Mouse (Mus musculus) limb, embryonic 10.5 days (tissue): ENCODE data around the gene Il1rn. TPM values are rescaled to one million over a fixed set of nuclear protein-coding genes. Genes with fewer than 3 reads are reported as not detected.
A peak's percentile ranks its signal among the peaks of the same experiment; 100 is the strongest.

Experiments used
- DNase-seq: peaks from one replicate; pipeline ENCODE4 v3.0.0-alpha.2; 2017; ENCODE audit warnings: low spot score
- H3K27ac ChIP-seq: fragments of 300-500 bp; sonication (generic); 2 replicates; pipeline ENCODE4 v1.5.1; 2016; ENCODE audit warnings: mild to moderate bottlenecking
- H3K27me3 ChIP-seq: fragments of 300-500 bp; sonication (generic); 2 replicates; pipeline ENCODE4 v1.6.1; 2016; ENCODE audit warnings: low read depth, mild to moderate bottlenecking; ENCODE audit not compliant: poor library complexity, severe bottlenecking
- H3K36me3 ChIP-seq: fragments of 300-500 bp; sonication (generic); 2 replicates; pipeline ENCODE4 v1.6.1; 2016; ENCODE audit warnings: mild to moderate bottlenecking, moderate library complexity
- H3K4me1 ChIP-seq: fragments of 300-500 bp; sonication (generic); 2 replicates; pipeline ENCODE4 v1.6.1; 2016
- H3K4me3 ChIP-seq: fragments of 300-500 bp; sonication (generic); 2 replicates; pipeline ENCODE4 v1.5.1; 2016; ENCODE audit warnings: mild to moderate bottlenecking, moderate library complexity
- H3K9me3 ChIP-seq: fragments of 300-500 bp; sonication (generic); replicated peaks from 2 replicates; pipeline ENCODE4 v1.6.1; 2016; ENCODE audit warnings: mild to moderate bottlenecking
- WGBS: fragments of 180-500 bp; shearing (Covaris S2); methylation state at CpG from one replicate; pipeline ENCODE4 v1.1.7; 2016; 5-methylcytosine and 5-hydroxymethylcytosine counted together
- polyA plus RNA-seq: library from polyadenylated mRNA; unstranded; fragments of >200 nt; fragmentation: Nextera tagmentation; extraction: Ambion mirVana; gene quantifications from 2 replicates; pipeline ENCODE4 v1.2.1, GENCODE M21; 2016

The Il1rn gene
- polyA plus RNA-seq, 1 experiment from 2014 or later = 0.95 TPM

GRCm38 (mm10) chr2:24385111-24385961 lies 48.7 kb downstream of the Il1rn start:
- H3K9me3 ChIP-seq = no peaks in the 10 kb centered on the region
- peak; percentile 24 for DNase-seq
- H3K4me1 ChIP-seq = peaks cover 10% of the 10 kb centered on the region; the same call in 1 of the 2 replicates
- no peaks in the 10 kb centered on the region for H3K36me3 ChIP-seq
- WGBS = 80% methylated on average over 14 of the region's 14 CpGs
- H3K27ac ChIP-seq = peak overlapping the region; percentile 26; the same call in 1 of the 2 replicates
- H3K27me3 ChIP-seq = no peaks in the 10 kb centered on the region
- H3K4me3 ChIP-seq = no peak overlapping the region

- WGBS = 87% methylated on average over 21 of the region's 21 CpGs
- no peak overlapping the region for H3K4me3 ChIP-seq
- H3K36me3 ChIP-seq = no peaks in the 10 kb centered on the region
These were observed 49.7 kb downstream of the Il1rn start for GRCm38 (mm10) chr2:24386158-24386963.

GRCm38 (mm10) chr2:24386964-24387320 lies 50.3 kb downstream of the Il1rn start:
- H3K36me3 ChIP-seq = no peaks in the 10 kb centered on the region
- WGBS = 89% methylated on average over 2 of the region's 2 CpGs
- no peaks in the 10 kb centered on the region for H3K27me3 ChIP-seq
- peaks cover 10% of the 10 kb centered on the region; the same call in 1 of the 2 replicates for H3K4me1 ChIP-seq
- no peak overlapping the region for H3K27ac ChIP-seq
- peak; percentile 8 for DNase-seq
- H3K4me3 ChIP-seq = no peak overlapping the region
- no peaks in the 10 kb centered on the region for H3K9me3 ChIP-seq

More at GRCm38 (mm10) chr2:24386158-24386963, 49.7 kb downstream of the Il1rn start:
- DNase-seq = peak; percentile 25
- H3K27me3 ChIP-seq = no peaks in the 10 kb centered on the region
- no peak overlapping the region for H3K27ac ChIP-seq
- peaks cover 10% of the 10 kb centered on the region; the same call in 1 of the 2 replicates for H3K4me1 ChIP-seq
- no peaks in the 10 kb centered on the region for H3K9me3 ChIP-seq

- Histone ChIP-seq H3K36me3 (no peaks in the 10 kb centered on the region), H3K4me3 (no peak overlapping the region), H3K9me3 (no peaks in the 10 kb centered on the region), H3K4me1 (peaks cover 10% of the 10 kb centered on the region; the same call in 1 of the 2 replicates), H3K27ac (no peak overlapping the region), H3K27me3 (no peaks in the 10 kb centered on the region)
- peak; percentile 15 for DNase-seq
- WGBS = 91% methylated on average over 4 of the region's 4 CpGs
These were observed 51.0 kb downstream of the Il1rn start for GRCm38 (mm10) chr2:24387361-24388283.

- Histone ChIP-seq H3K4me1 (no peaks in the 10 kb centered on the region), H3K4me3 (no peak overlapping the region), H3K27me3 (no peaks in the 10 kb centered on the region), H3K9me3 (no peaks in the 10 kb centered on the region), H3K36me3 (no peaks in the 10 kb centered on the region), H3K27ac (no peak overlapping the region)
- DNase-seq = no peak
- 86% methylated on average over 2 of the region's 2 CpGs for WGBS
These were observed 56.6 kb downstream of the Il1rn start for GRCm38 (mm10) chr2:24393251-24393650.

- 9% methylated on average over 2 of the region's 2 CpGs for WGBS
- no peak overlapping the region for H3K4me3 ChIP-seq
- H3K27ac ChIP-seq = no peak overlapping the region
- no peaks in the 10 kb centered on the region for H3K9me3 ChIP-seq
- no peaks in the 10 kb centered on the region for H3K27me3 ChIP-seq
- H3K36me3 ChIP-seq = no peaks in the 10 kb centered on the region
- DNase-seq = no peak
- no peaks in the 10 kb centered on the region for H3K4me1 ChIP-seq
These were observed 60.5 kb downstream of the Il1rn start for GRCm38 (mm10) chr2:24397115-24397514.

- Histone ChIP-seq H3K4me1 (peaks cover 6% of the 10 kb centered on the region), H3K27me3 (peaks cover 17% of the 10 kb centered on the region), H3K9me3 (no peaks in the 10 kb centered on the region), H3K4me3 (no peak overlapping the region), H3K27ac (no peak overlapping the region), H3K36me3 (no peaks in the 10 kb centered on the region)
- WGBS = 82% methylated on average over 3 of the region's 3 CpGs
- DNase-seq = no peak
These were observed 64.1 kb downstream of the Il1rn start for GRCm38 (mm10) chr2:24400711-24401110.

Other genes with a start within 250 kb of the Il1rn start
- not detected in 2 replicates for gene Tbpl2, start 240.3 kb upstream of the Il1rn start, polyA plus RNA-seq
- gene Il1f8, start 183.7 kb upstream of the Il1rn start, polyA plus RNA-seq = not detected in 2 replicates
- gene Il1f9, start 150.4 kb upstream of the Il1rn start, polyA plus RNA-seq = not detected in 2 replicates
- not detected in 2 replicates for gene Il1f6, start 121.4 kb upstream of the Il1rn start, polyA plus RNA-seq
- gene Il1f5, start 59.9 kb upstream of the Il1rn start, polyA plus RNA-seq = not detected in 2 replicates
- not detected in 2 replicates for gene Il1f10, start 45.7 kb upstream of the Il1rn start, polyA plus RNA-seq
- 0.43 and 0.59 TPM in 2 replicates for gene Psd4, start 30.7 kb downstream of the Il1rn start, polyA plus RNA-seq
- 0.39 and 0.72 TPM in 2 replicates for gene Pax8, start 138.7 kb downstream of the Il1rn start, polyA plus RNA-seq